Mouse (Mus musculus) Muller cell, postnatal 12 days (primary cell): Measurements from ENCODE around the gene Btbd35f11.
"Not testable (repeated sequence)": the region's sequence is repeated elsewhere in the genome, so short reads cannot be mapped to it uniquely, and the experiment has no call there.

ENCODE experiments used
- DNase-seq: peaks from one replicate; pipeline ENCODE4 v3.0.0-alpha.2; 2015; ENCODE audit errors: inconsistent ontology term

The Btbd35f11 gene

GRCm38 (mm10) chrX:3443590-3443989, at the start of gene Btbd35f11:
Gene Btbd35f11 (minus strand): TSS chrX:3443690.
- DNase-seq: not testable (repeated sequence)

- not testable (repeated sequence) for DNase-seq
Measured at GRCm38 (mm10) chrX:3409946-3410345, 33.5 kb downstream of the Btbd35f11 start.
